Mouse (Mus musculus) neural tube, embryonic 15.5 days (tissue): Measurements from ENCODE around the gene Tmprss15. TPM values are rescaled to one million over a fixed set of nuclear protein-coding genes. Genes with fewer than 3 reads are reported as not detected.

Experiments used
- polyA plus RNA-seq: library from polyadenylated mRNA; unstranded; fragments of >200 nt; fragmentation: Nextera tagmentation; extraction: Ambion mirVana; gene quantifications from 2 replicates; pipeline ENCODE4 v1.2.1, GENCODE M21; 2015

The Tmprss15 gene
- polyA plus RNA-seq, 1 experiment from 2014 or later = not detected

Other genes starting within 250 kb of the Tmprss15 start
- 47.6 and 51.1 TPM in 2 replicates for gene Chodl, start 160.1 kb downstream of the Tmprss15 start, polyA plus RNA-seq